Mouse (Mus musculus): Measurements from ENCODE around the gene Mef2a. TPM values are rescaled to one million over a fixed set of nuclear protein-coding genes. Genes with fewer than 3 reads are reported as not detected.

Gene Mef2a
- total and polyA plus RNA-seq, 2 experiments from 2014 or later, result 47.7 to 80.9 TPM

DNA sequence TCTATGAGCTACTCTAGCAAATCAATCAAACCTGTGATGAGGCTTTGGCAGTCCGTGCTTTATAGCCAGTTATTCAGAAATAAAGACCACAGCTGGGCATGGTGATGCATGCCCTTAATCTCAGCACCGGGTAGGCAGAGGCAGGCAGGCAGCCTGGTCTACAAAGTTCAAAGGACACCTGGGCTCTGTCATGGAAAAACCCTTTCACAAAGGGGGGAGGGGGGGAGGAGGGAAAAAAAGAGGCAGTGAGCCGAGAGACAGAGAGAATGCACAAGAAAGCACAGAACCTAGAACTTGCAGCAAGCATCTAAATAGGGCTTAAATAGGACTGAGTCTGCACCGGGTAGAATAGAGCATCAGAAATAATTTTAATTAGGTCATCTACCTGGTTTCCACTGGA lies 19.7 kb downstream of the Mef2a start:
- 72% methylated on average over 4 of the region's 4 CpGs for WGBS

DNA sequence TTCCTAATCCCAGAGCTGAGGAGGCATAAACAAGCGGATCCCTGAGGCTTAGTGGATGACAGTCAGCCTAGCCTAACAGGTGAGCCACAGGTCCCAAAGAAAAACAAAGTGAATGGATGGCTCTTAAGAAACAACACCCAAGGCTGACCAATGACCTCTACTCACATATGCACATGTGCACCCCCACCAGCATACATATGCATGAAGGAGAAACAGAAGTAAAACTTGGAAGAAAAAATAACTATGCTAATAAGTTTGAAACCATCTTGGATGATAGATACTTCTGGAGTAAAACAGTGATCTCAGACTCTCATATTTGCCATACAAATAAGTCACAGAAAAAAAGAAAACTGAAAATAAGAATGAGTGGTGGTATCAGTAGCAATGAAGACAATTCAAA lies 28.2 kb downstream of the Mef2a start:
- ATAC-seq, result no peak
- no peak for TF ChIP-seq CTCF (IDR thresholded peaks at IDR 0.05; ENCODE audit: low read depth)
- no peak for DNase-seq

More for the DNA sequence above, 19.7 kb downstream of the Mef2a start:
- Histone ChIP-seq H3K4me2 (ENCODE audit: low read depth) (no peak overlapping the region), H3K4me3 (ENCODE audit: low read depth, low read length) (no peak overlapping the region), H3K9ac (no peak overlapping the region), H3K36me3 (ENCODE audit: insufficient read depth) (no peaks in the 10 kb centered on the region), H3K27me3 (ENCODE audit: insufficient read depth, low read length) (no peaks in the 10 kb centered on the region), H3K4me1 (ENCODE audit: insufficient read depth) (no peaks in the 10 kb centered on the region), H3K27ac (ENCODE audit: low read depth, low read length) (no peak overlapping the region), H3K9me3 (ENCODE audit: low read length) (no peaks in the 10 kb centered on the region; the same call in 1 of the 2 replicates)
- no peak for DNase-seq
- ATAC-seq, result no peak
- no peak for TF ChIP-seq CTCF (IDR thresholded peaks at IDR 0.05; ENCODE audit: low read depth)

DNA sequence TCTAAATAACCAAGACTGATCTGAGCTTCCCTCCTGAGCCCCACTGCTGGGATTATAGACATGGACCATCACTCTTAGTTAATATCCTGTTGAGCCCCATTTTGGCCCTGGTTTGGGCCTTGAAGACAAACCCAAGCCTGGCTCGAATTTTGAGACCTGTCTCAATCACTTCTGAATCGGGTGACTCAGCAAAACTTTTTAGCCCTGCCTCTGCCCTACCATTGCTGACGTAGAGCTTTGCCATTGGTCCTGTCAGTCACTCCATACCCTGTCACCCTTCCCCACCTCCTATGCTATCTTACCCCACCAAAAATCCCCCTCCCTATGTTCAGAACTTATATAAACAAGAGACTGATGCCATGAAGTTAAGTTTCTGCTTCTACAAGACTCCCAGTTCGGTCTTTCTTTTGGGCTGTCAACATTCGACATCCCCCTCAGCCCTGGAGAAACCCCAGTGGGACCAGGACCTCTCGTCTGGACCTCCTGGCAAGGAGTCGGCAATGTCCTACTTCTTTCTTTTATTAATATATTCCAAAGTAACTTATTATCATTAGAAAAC lies 30.5 kb downstream of the Mef2a start:
- WGBS, result 88% methylated on average over 7 of the region's 7 CpGs
- Histone ChIP-seq H3K9me3 (ENCODE audit: low read length) (no peaks in the 10 kb centered on the region), H3K27me3 (ENCODE audit: insufficient read depth, low read length) (no peaks in the 10 kb centered on the region), H3K4me1 (ENCODE audit: insufficient read depth) (no peaks in the 10 kb centered on the region), H3K4me3 (ENCODE audit: low read depth, low read length) (no peak overlapping the region), H3K4me2 (ENCODE audit: low read depth) (no peak overlapping the region), H3K27ac (ENCODE audit: low read depth, low read length) (no peak overlapping the region), H3K36me3 (ENCODE audit: insufficient read depth) (no peaks in the 10 kb centered on the region), H3K9ac (no peak overlapping the region)
- ATAC-seq (no peak), DNase-seq (no peak)
- TF ChIP-seq CTCF (IDR thresholded peaks at IDR 0.05; ENCODE audit: low read depth), result no peak

More for the DNA sequence above, 28.2 kb downstream of the Mef2a start:
- Histone ChIP-seq H3K27ac (ENCODE audit: low read depth, low read length) (no peak overlapping the region), H3K4me3 (ENCODE audit: low read depth, low read length) (no peak overlapping the region), H3K4me2 (ENCODE audit: low read depth) (no peak overlapping the region), H3K36me3 (ENCODE audit: insufficient read depth) (no peaks in the 10 kb centered on the region), H3K9me3 (ENCODE audit: low read length) (no peaks in the 10 kb centered on the region), H3K27me3 (ENCODE audit: insufficient read depth, low read length) (no peaks in the 10 kb centered on the region), H3K9ac (no peak overlapping the region), H3K4me1 (ENCODE audit: insufficient read depth) (no peaks in the 10 kb centered on the region)
- WGBS, result 85% methylated on average over 1 of the region's 1 CpGs

DNA sequence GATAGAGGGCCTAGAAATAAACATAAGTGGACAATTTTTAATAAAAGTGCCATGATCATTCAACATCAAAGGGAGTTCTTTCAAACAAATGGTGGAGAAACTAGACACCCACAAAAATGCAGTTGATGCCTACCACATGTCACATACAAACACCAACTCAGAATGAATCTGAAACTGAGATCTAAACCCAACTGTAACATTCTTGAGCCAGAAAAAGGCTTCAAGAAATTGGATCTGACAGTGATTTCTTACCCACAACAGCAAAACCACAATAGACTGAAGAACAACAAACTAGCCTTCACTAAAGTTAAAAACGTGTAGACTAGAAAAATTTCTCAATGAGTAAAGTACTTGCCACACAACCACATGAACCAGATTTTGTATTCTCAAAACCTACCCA lies 52.3 kb downstream of the Mef2a start:
- Histone ChIP-seq H3K9ac (no peak overlapping the region), H3K4me3 (ENCODE audit: low read depth, low read length) (no peak overlapping the region), H3K27ac (ENCODE audit: low read depth, low read length) (no peak overlapping the region), H3K4me2 (ENCODE audit: low read depth) (no peak overlapping the region), H3K36me3 (ENCODE audit: insufficient read depth) (no peaks in the 10 kb centered on the region), H3K9me3 (ENCODE audit: low read length) (no peaks in the 10 kb centered on the region), H3K4me1 (ENCODE audit: insufficient read depth) (no peaks in the 10 kb centered on the region), H3K27me3 (ENCODE audit: insufficient read depth, low read length) (no peaks in the 10 kb centered on the region)
- 91% methylated on average over 1 of the region's 1 CpGs for WGBS
- TF ChIP-seq CTCF (IDR thresholded peaks at IDR 0.05; ENCODE audit: low read depth), result no peak
- no peak for ATAC-seq
- DNase-seq, result no peak

DNA sequence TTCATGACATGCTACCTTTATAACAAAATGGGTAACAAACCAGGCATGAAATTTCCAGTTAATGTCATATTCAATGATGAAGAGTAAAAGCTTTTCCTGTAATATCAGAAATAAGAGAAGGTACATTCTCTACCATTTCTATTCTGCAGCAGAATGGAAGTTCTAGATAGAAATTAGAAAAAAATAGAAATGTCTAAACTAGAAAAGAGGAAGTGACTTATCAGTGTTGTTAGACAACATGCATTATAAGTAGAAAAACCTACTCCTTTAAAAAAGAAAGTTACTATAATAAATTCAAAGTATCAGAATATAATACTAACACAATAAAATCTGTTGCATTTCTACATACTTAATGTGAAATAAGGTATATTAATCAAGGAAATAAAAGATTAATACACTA lies 54.0 kb downstream of the Mef2a start:
- no peaks in the 10 kb centered on the region for H3K9me3 ChIP-seq (ENCODE audit: low read length)
- DNase-seq, result no peak
- no peak overlapping the region for H3K4me3 ChIP-seq (ENCODE audit: low read depth, low read length)
- no peaks in the 10 kb centered on the region for H3K27me3 ChIP-seq (ENCODE audit: insufficient read depth, low read length)
- H3K36me3 ChIP-seq (ENCODE audit: insufficient read depth), result no peaks in the 10 kb centered on the region; the same call in 1 of the 2 replicates
- ATAC-seq, result no peak
- no peak for TF ChIP-seq CTCF (IDR thresholded peaks at IDR 0.05; ENCODE audit: low read depth)
- H3K4me1 ChIP-seq (ENCODE audit: insufficient read depth), result no peaks in the 10 kb centered on the region
- H3K9ac ChIP-seq, result no peak overlapping the region
- no peak overlapping the region for H3K4me2 ChIP-seq (ENCODE audit: low read depth)
- no peak overlapping the region for H3K27ac ChIP-seq (ENCODE audit: low read depth, low read length)

DNA sequence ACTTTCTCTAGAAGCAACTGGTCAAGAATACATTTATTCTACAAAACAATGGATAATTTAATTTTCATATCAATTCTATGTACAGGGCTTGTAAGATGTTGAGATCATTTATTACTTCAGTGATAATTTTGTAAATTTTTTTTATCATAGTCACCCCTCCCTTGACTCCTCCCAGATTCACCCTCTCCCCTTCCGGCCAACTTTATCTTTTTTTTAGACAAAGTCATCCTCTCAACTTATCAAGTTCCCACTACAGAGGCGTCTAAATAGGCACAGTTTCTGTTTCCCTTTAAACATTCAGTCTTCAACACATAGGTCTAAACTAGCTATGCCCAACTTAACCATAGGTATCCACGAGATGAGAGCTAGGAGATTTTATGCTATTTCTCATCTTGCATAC lies 59.5 kb downstream of the Mef2a start:
- ATAC-seq (no peak), DNase-seq (no peak)
- Histone ChIP-seq H3K9me3 (ENCODE audit: low read length) (no peaks in the 10 kb centered on the region), H3K4me2 (ENCODE audit: low read depth) (no peak overlapping the region), H3K4me1 (ENCODE audit: insufficient read depth) (no peaks in the 10 kb centered on the region), H3K36me3 (ENCODE audit: insufficient read depth) (no peaks in the 10 kb centered on the region; the same call in 1 of the 2 replicates), H3K27ac (ENCODE audit: low read depth, low read length) (no peak overlapping the region), H3K4me3 (ENCODE audit: low read depth, low read length) (no peak overlapping the region), H3K27me3 (ENCODE audit: insufficient read depth, low read length) (no peaks in the 10 kb centered on the region), H3K9ac (no peak overlapping the region)
- WGBS, result 98% methylated on average over 3 of the region's 3 CpGs
- TF ChIP-seq CTCF (IDR thresholded peaks at IDR 0.05; ENCODE audit: low read depth), result no peak

DNA sequence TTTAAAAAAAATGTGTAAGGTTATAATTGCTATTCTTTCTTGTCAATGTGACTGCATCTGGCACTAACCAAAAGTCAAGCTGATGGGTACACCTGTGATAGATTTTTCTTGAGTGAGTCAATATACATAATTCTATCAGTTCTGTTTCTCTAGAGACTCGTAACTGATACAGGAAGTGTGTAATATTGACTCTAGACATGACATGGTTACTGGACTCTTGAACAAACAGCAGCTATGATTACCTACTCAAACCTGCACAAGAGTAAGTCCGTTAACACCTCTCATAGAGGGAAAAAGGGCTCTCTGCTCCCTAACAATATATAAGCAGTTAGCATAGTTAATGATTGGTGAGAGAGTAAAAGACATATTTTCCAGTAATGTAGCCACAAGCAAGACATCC lies 62.5 kb downstream of the Mef2a start:
- 91% methylated on average over 2 of the region's 2 CpGs for WGBS
- Histone ChIP-seq H3K27me3 (ENCODE audit: insufficient read depth, low read length) (no peaks in the 10 kb centered on the region), H3K27ac (ENCODE audit: low read depth, low read length) (no peak overlapping the region), H3K9me3 (ENCODE audit: low read length) (no peaks in the 10 kb centered on the region), H3K4me1 (ENCODE audit: insufficient read depth) (no peaks in the 10 kb centered on the region), H3K4me2 (ENCODE audit: low read depth) (no peak overlapping the region), H3K36me3 (ENCODE audit: insufficient read depth) (no peaks in the 10 kb centered on the region; the same call in 1 of the 2 replicates), H3K4me3 (ENCODE audit: low read depth, low read length) (no peak overlapping the region), H3K9ac (no peak overlapping the region)
- no peak for TF ChIP-seq CTCF (IDR thresholded peaks at IDR 0.05; ENCODE audit: low read depth)
- ATAC-seq (no peak), DNase-seq (no peak)

Measured in forebrain, postnatal 0 days (tissue).